Mouse (Mus musculus): ENCODE measurements around the gene Szrd1. TPM values are rescaled to one million over a fixed set of nuclear protein-coding genes. Genes with fewer than 3 reads are reported as not detected.
"Not testable (repeated sequence)": the region's sequence is repeated elsewhere in the genome, so short reads cannot be mapped to it uniquely, and the experiment has no call there.

Szrd1 gene
- total and polyA plus RNA-seq, 2 experiments from 2014 or later: 17.2 to 60.5 TPM

DNA sequence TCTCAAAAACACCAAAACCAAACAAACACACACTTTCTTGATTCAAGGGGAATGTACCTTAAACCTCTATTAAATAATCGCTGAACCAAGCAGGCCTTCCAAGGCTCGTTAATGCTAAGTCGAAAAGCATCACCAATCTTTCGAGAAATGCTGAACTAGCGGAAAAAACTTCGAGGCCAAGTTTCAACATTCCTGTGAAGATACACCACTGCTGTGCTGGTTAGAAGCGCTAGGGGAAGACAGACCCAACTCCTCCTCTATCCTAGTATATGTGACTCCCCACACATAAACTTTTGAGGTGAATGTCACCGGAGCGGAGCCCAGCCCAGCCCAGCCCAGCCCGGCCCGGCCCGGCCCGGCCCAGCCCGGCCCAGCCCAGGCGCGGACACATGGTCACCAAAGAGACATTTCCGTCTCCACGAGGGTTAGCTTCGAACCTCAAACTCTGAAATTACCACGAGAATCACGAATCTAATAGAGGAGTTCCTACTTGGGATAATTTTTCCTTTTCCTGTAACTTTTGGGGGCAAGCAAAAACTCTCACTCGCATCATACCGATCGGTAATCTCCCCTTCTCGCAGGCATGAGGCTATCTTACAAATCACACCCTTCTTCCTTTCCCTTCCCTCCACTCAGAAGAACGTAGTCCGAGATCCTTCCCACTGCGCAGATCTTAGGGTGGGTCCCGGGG lies 1.0 kb downstream of the Szrd1 start:
- no peaks in the 10 kb centered on the region for H3K9me3 ChIP-seq (ENCODE audit: low read length)
- peak overlapping the region; percentile 97; the same call in 1 of the 2 replicates for H3K27ac ChIP-seq (ENCODE audit: low read depth, low read length)
- H3K4me1 ChIP-seq (ENCODE audit: insufficient read depth): peaks cover 7% of the 10 kb centered on the region; the same call in 1 of the 2 replicates
- H3K36me3 ChIP-seq (ENCODE audit: insufficient read depth): no peaks in the 10 kb centered on the region
- WGBS: 2% methylated on average over 29 of the region's 29 CpGs
- peak; percentile 2; the same call in 1 of the 2 replicates for ATAC-seq
- no peak for DNase-seq
- no peaks in the 10 kb centered on the region for H3K27me3 ChIP-seq (ENCODE audit: insufficient read depth, low read length)
- no peak; the same call in 1 of the 2 replicates for TF ChIP-seq CTCF (IDR thresholded peaks at IDR 0.05; ENCODE audit: low read depth)
- peak overlapping the region; percentile 86 for H3K9ac ChIP-seq
- H3K4me3 ChIP-seq (ENCODE audit: low read depth, low read length): peak overlapping the region; percentile 91
- peak overlapping the region; percentile 81 for H3K4me2 ChIP-seq (ENCODE audit: low read depth)

DNA sequence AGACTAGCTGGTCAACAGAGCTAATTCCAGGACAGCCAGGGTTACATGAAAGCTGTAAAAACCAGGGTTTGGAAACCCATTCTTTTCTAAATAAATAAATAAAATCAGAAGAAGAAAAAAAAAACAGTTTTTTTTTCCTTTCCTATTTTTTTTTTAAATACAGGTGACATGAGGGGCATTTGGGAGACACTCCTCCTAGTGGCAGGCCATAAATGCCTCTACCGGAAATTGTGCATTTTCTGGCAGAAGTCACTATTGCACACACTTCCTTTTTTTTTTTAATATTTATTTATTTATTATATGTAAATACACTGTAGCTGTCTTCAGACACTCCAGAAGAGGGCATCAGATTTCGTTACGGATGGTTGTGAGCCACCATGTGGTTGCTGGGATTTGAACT lies 1.8 kb downstream of the Szrd1 start:
- DNase-seq; H3K4me1 ChIP-seq (ENCODE audit: insufficient read depth); ATAC-seq; H3K27ac ChIP-seq (ENCODE audit: low read depth, low read length); H3K36me3 ChIP-seq (ENCODE audit: insufficient read depth); H3K9ac ChIP-seq; H3K4me3 ChIP-seq (ENCODE audit: low read depth, low read length); H3K9me3 ChIP-seq (ENCODE audit: low read length); H3K27me3 ChIP-seq (ENCODE audit: insufficient read depth, low read length): not testable (repeated sequence)
- 70% methylated on average over 1 of the region's 3 CpGs for WGBS
- peak overlapping the region; percentile 81; the same call in 1 of the 2 replicates for H3K4me2 ChIP-seq (ENCODE audit: low read depth)

GRCm38 (mm10) chr4:141136126-141136525 lies 3.4 kb downstream of the Szrd1 start:
- 85% methylated on average over 7 of the region's 7 CpGs for WGBS
- Histone ChIP-seq H3K9ac (no peak overlapping the region), H3K4me2 (ENCODE audit: low read depth) (no peak overlapping the region), H3K27me3 (ENCODE audit: insufficient read depth, low read length) (no peaks in the 10 kb centered on the region), H3K4me1 (ENCODE audit: insufficient read depth) (peaks cover 7% of the 10 kb centered on the region; the same call in 1 of the 2 replicates), H3K9me3 (ENCODE audit: low read length) (no peaks in the 10 kb centered on the region), H3K36me3 (ENCODE audit: insufficient read depth) (no peaks in the 10 kb centered on the region), H3K27ac (ENCODE audit: low read depth, low read length) (no peak overlapping the region), H3K4me3 (ENCODE audit: low read depth, low read length) (no peak overlapping the region)
- ATAC-seq: no peak
- DNase-seq: no peak
- TF ChIP-seq CTCF (IDR thresholded peaks at IDR 0.05; ENCODE audit: low read depth): no peak

DNA sequence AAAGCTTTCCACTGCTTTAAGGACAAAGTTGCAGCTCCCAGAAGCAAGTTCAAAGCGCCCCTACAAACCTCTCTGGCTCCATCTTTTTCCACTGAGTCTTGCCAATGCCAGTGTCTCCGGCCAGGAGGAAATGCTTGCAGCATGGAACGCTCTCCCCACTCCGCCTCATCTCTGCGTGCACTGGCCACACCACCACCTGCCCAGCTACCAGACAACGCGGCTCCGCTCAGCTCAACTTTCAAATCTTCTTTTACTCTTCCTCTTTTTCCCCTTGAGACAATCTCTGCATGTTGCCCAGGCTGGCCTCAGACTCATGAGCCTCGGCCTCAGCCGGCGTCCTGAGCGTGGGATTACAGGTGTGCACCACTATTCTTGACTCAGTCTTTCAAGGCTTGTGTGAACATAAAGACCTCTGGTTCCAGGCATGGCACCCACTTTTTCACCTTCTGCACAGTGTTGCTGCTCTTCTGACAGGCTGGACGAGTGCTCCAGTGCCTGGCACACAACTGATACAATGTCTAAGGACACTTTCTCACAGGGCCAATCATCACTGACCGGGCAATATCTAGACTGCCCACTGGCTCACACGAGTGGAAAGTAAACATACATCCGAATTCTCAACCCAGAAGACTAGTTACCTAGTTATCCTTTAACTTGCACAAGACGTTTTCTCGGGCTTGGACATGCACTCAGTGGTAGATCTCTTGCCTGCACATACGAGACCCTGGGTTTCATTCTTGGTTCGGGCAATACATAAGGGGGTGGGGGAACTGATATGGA lies 4.6 kb downstream of the Szrd1 start:
- Histone ChIP-seq H3K4me2 (ENCODE audit: low read depth) (no peak overlapping the region), H3K9ac (no peak overlapping the region), H3K4me3 (ENCODE audit: low read depth, low read length) (no peak overlapping the region), H3K27me3 (ENCODE audit: insufficient read depth, low read length) (no peaks in the 10 kb centered on the region), H3K4me1 (ENCODE audit: insufficient read depth) (peaks cover 7% of the 10 kb centered on the region; the same call in 1 of the 2 replicates), H3K27ac (ENCODE audit: low read depth, low read length) (no peak overlapping the region), H3K9me3 (ENCODE audit: low read length) (no peaks in the 10 kb centered on the region), H3K36me3 (ENCODE audit: insufficient read depth) (no peaks in the 10 kb centered on the region)
- ATAC-seq (no peak), DNase-seq (no peak)
- WGBS: 63% methylated on average over 20 of the region's 20 CpGs
- no peak for TF ChIP-seq CTCF (IDR thresholded peaks at IDR 0.05; ENCODE audit: low read depth)

- TF ChIP-seq CTCF (IDR thresholded peaks at IDR 0.05; ENCODE audit: low read depth): no peak
- no peaks in the 10 kb centered on the region for H3K9me3 ChIP-seq (ENCODE audit: low read length)
- H3K9ac ChIP-seq: no peak overlapping the region; the same call in 1 of the 2 replicates
- no peak overlapping the region for H3K4me2 ChIP-seq (ENCODE audit: low read depth)
- 16% methylated on average over 8 of the region's 8 CpGs for WGBS
- no peaks in the 10 kb centered on the region for H3K27me3 ChIP-seq (ENCODE audit: insufficient read depth, low read length)
- DNase-seq (no peak), ATAC-seq (peak; percentile 28; the same call in 1 of the 2 replicates)
- H3K27ac ChIP-seq (ENCODE audit: low read depth, low read length): no peak overlapping the region
- H3K4me1 ChIP-seq (ENCODE audit: insufficient read depth): peaks cover 7% of the 10 kb centered on the region; the same call in 1 of the 2 replicates
- no peaks in the 10 kb centered on the region for H3K36me3 ChIP-seq (ENCODE audit: insufficient read depth)
- H3K4me3 ChIP-seq (ENCODE audit: low read depth, low read length): no peak overlapping the region
Observed at GRCm38 (mm10) chr4:141134031-141134441, 5.5 kb downstream of the Szrd1 start.

DNA sequence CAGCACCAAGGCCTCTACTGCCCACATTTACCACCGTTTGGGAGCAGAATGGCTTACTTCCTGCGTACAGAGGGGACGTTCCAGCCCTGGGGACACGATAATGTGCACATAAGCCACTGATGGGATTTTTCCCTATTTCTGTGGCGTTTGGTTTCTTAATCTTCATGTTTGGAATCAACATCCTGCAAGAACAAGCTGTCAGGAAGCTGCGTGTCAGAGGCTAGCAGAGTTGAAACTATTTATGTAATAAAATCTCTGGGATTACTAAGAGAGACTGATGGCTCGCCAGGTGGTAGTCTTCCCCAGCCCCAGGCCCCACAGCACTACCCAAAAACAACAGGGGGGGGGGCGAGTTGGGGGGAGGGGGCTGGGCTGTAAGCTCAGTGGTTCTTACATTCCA lies 6.3 kb downstream of the Szrd1 start:
- WGBS: 61% methylated on average over 8 of the region's 8 CpGs
- Histone ChIP-seq H3K27ac (ENCODE audit: low read depth, low read length) (no peak overlapping the region), H3K4me1 (ENCODE audit: insufficient read depth) (0 out of 2 replicates have a peak, but pooled peaks cover 2% of the 10 kb centered on the region)

DNA sequence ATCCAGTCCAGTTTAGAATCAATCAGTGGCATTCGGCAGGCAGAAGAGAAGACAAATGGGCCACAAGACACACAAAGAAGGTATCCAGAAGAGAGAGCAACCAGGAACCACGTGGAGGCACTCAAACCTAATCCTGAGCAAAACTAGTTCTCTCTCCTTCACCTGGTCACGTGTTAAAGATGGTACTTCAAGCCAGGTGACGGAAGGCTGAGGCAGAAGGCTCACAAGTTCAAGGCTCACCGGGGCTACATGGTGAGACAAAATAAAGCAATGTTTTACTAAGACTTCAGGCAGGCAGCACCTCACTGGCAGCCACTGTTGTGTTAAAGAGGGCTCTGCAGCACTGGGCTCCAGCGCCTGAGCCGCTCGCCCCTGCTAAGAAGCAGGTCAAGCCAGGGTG lies 7.4 kb downstream of the Szrd1 start:
- Histone ChIP-seq H3K9ac (no peak overlapping the region), H3K4me1 (ENCODE audit: insufficient read depth) (no peaks in the 10 kb centered on the region), H3K27ac (ENCODE audit: low read depth, low read length) (no peak overlapping the region), H3K4me3 (ENCODE audit: low read depth, low read length) (no peak overlapping the region), H3K27me3 (ENCODE audit: insufficient read depth, low read length) (no peaks in the 10 kb centered on the region), H3K9me3 (ENCODE audit: low read length) (no peaks in the 10 kb centered on the region), H3K36me3 (ENCODE audit: insufficient read depth) (no peaks in the 10 kb centered on the region), H3K4me2 (ENCODE audit: low read depth) (no peak overlapping the region)
- WGBS: 62% methylated on average over 8 of the region's 8 CpGs
- ATAC-seq (no peak), DNase-seq (no peak)
- no peak for TF ChIP-seq CTCF (IDR thresholded peaks at IDR 0.05; ENCODE audit: low read depth)

More for the DNA sequence above, 6.3 kb downstream of the Szrd1 start:
- Histone ChIP-seq H3K9me3 (ENCODE audit: low read length) (no peaks in the 10 kb centered on the region), H3K4me2 (ENCODE audit: low read depth) (no peak overlapping the region), H3K36me3 (ENCODE audit: insufficient read depth) (no peaks in the 10 kb centered on the region), H3K4me3 (ENCODE audit: low read depth, low read length) (no peak overlapping the region), H3K9ac (no peak overlapping the region), H3K27me3 (ENCODE audit: insufficient read depth, low read length) (no peaks in the 10 kb centered on the region)
- ATAC-seq: no peak
- TF ChIP-seq CTCF (IDR thresholded peaks at IDR 0.05; ENCODE audit: low read depth): no peak
- no peak for DNase-seq
